26 mouse cellular contexts compared by ENCODE assay signal in genomic region chr6:48215212-48215611, GRCm38 (mm10).
DNase-seq lines count a peak whose midpoint lies in the region; ATAC-seq and TF ChIP-seq lines count a peak whose summit lies in the region.
"Had no signal": no experiment of that assay in that cellular context is flagged by ENCODE, and none has a peak within 500 bp of the region (broad histone marks: within the 10 kb centered on the region; RNA-seq: fewer than 3 reads in every experiment).

No protein-coding gene starts in this region.

- WGBS in intestine, embryonic 15.5 days, result 73% methylated on average over 4 of the region's 4 CpGs
- 53% methylated on average over 4 of the region's 4 CpGs for WGBS in intestine, postnatal 0 days
- WGBS in small intestine, adult 2 months, result 31% methylated on average over 4 of the region's 4 CpGs

- TF ChIP-seq CTCF in intestine, postnatal 0 days (IDR thresholded peaks at IDR 0.05; ENCODE audit: low read depth), result no peak
- no peak for TF ChIP-seq CTCF in small intestine, adult 2 months (IDR thresholded peaks at IDR 0.05; ENCODE audit: extremely low read depth, insufficient read length, insufficient replicate concordance, low read depth, low read length)

- H3K9me3 ChIP-seq in intestine, embryonic 15.5 days, result no peaks in the 10 kb centered on the region
- no peaks in the 10 kb centered on the region for H3K9me3 ChIP-seq in intestine, postnatal 0 days (ENCODE audit: control insufficient read depth)
- H3K9me3 ChIP-seq: embryonic facial prominence, embryonic 13.5 days; embryonic facial prominence, embryonic 15.5 days; forebrain, embryonic 10.5 days; forebrain, embryonic 13.5 days; G1E had no signal

- DNase-seq in frontal cortex, adult 2 months (ENCODE audit: extremely low spot score in 1 of 2, low spot score in 1 of 2), result no peak
- DNase-seq: adrenal gland, adult 8-10 months; adrenal gland, postnatal 14 days; adrenal gland, postnatal 36 days; B cell, adult 2 months; cerebellum, adult 11-12 months; cerebellum, adult 2 months; cerebellum, adult 9-10 months; cerebellum, postnatal 10 days; cerebellum, postnatal 25 days; forebrain, postnatal 0 days had no signal

- no peaks in the 10 kb centered on the region for H3K36me3 ChIP-seq in intestine, embryonic 15.5 days
- no peaks in the 10 kb centered on the region for H3K36me3 ChIP-seq in intestine, postnatal 0 days (ENCODE audit: control insufficient read depth, insufficient read depth)
- no peaks in the 10 kb centered on the region for H3K36me3 ChIP-seq in small intestine, adult 2 months (ENCODE audit: control insufficient read depth, insufficient read depth, low read length)
- H3K36me3 ChIP-seq: embryonic facial prominence, embryonic 13.5 days; embryonic facial prominence, embryonic 15.5 days; forebrain, embryonic 10.5 days; forebrain, embryonic 15.5 days; G1E had no signal

- H3K4me1 ChIP-seq in intestine, embryonic 15.5 days (replicated peaks), result no peaks in the 10 kb centered on the region
- no peaks in the 10 kb centered on the region for H3K4me1 ChIP-seq in intestine, postnatal 0 days (replicated peaks; ENCODE audit: control insufficient read depth, insufficient read depth, low read length)
- H3K4me1 ChIP-seq in small intestine, adult 2 months (ENCODE audit: control insufficient read depth, insufficient read depth, insufficient read length, low read length), result peaks cover 5% of the 10 kb centered on the region; the same call in 1 of the 2 replicates
- H3K4me1 ChIP-seq: embryonic facial prominence, embryonic 13.5 days; embryonic facial prominence, embryonic 15.5 days; forebrain, embryonic 10.5 days; forebrain, embryonic 13.5 days; forebrain, embryonic 15.5 days had no signal

- H3K9ac ChIP-seq in intestine, embryonic 15.5 days, result no peak overlapping the region
- no peak overlapping the region for H3K9ac ChIP-seq in intestine, postnatal 0 days (ENCODE audit: low read depth, low read length)
- H3K9ac ChIP-seq: embryonic facial prominence, embryonic 13.5 days; embryonic facial prominence, embryonic 15.5 days; forebrain, embryonic 13.5 days; forebrain, embryonic 15.5 days; forebrain, postnatal 0 days had no signal

- ATAC-seq in intestine, embryonic 15.5 days, result peak; percentile 28; the same call in 1 of the 2 replicates
- peak; percentile 94 for ATAC-seq in intestine, postnatal 0 days
- no peak for ATAC-seq in frontal cortex, adult (ENCODE audit: low TSS enrichment)
- ATAC-seq: activated CD4-positive, CD25-positive, alpha-beta regulatory T cell, adult 4 months; CD4-positive, CD25-positive, alpha-beta regulatory T cell, adult 4 months; forebrain, embryonic 13.5 days; forebrain, embryonic 15.5 days; forebrain, postnatal 0 days; Patski had no signal

- H3K4me2 ChIP-seq in intestine, embryonic 15.5 days (replicated peaks), result no peak overlapping the region
- no peak overlapping the region for H3K4me2 ChIP-seq in intestine, postnatal 0 days (replicated peaks; ENCODE audit: low read depth)
- H3K4me2 ChIP-seq: embryonic facial prominence, embryonic 13.5 days; embryonic facial prominence, embryonic 15.5 days; forebrain, embryonic 13.5 days; forebrain, embryonic 15.5 days had no signal

- no peak overlapping the region for H3K27ac ChIP-seq in intestine, embryonic 15.5 days
- no peak overlapping the region for H3K27ac ChIP-seq in intestine, postnatal 0 days (ENCODE audit: low read depth, low read length)
- 0 out of 2 replicates have a peak overlapping the region, but pooled peaks have one; percentile 44 for H3K27ac ChIP-seq in small intestine, adult 2 months (ENCODE audit: insufficient read depth, low read depth, low read length)
- H3K27ac ChIP-seq: embryonic facial prominence, embryonic 13.5 days; embryonic facial prominence, embryonic 15.5 days; forebrain, embryonic 10.5 days; forebrain, embryonic 13.5 days; forebrain, embryonic 15.5 days had no signal

- H3K27me3 ChIP-seq in intestine, embryonic 15.5 days (replicated peaks), result no peaks in the 10 kb centered on the region
- H3K27me3 ChIP-seq in intestine, postnatal 0 days (replicated peaks; ENCODE audit: control insufficient read depth, insufficient read depth, low read length), result no peaks in the 10 kb centered on the region
- H3K27me3 ChIP-seq in small intestine, adult 2 months (ENCODE audit: control insufficient read depth, insufficient read depth, low read length), result no peaks in the 10 kb centered on the region
- H3K27me3 ChIP-seq: CH12.LX; embryonic facial prominence, embryonic 13.5 days; embryonic facial prominence, embryonic 15.5 days; forebrain, embryonic 13.5 days; forebrain, embryonic 15.5 days; Patski had no signal

- no peak for TF ChIP-seq POLR2A in small intestine, adult 2 months (IDR thresholded peaks at IDR 0.05; ENCODE audit: low read depth, low read length)

- no peak overlapping the region for H3K4me3 ChIP-seq in intestine, embryonic 15.5 days (replicated peaks)
- no peak overlapping the region for H3K4me3 ChIP-seq in intestine, postnatal 0 days (ENCODE audit: low read depth, low read length)
- no peak overlapping the region for H3K4me3 ChIP-seq in small intestine, adult 2 months (ENCODE audit: low read depth, low read length)
- H3K4me3 ChIP-seq: embryonic facial prominence, embryonic 13.5 days; embryonic facial prominence, embryonic 15.5 days; erythroblast, embryonic 14.5 days; forebrain, embryonic 10.5 days; forebrain, embryonic 13.5 days; forebrain, embryonic 15.5 days had no signal
